Mouse (Mus musculus): ENCODE results near the gene Meox2. TPM values are rescaled to one million over a fixed set of nuclear protein-coding genes. Genes with fewer than 3 reads are reported as not detected.
A peak's percentile ranks its signal among the peaks of the same experiment; 100 is the strongest.

Meox2 gene
- polyA plus RNA-seq, 1 experiment = not detected

GRCm38 (mm10) chr12:37142080-37142703, 33.9 kb downstream of the Meox2 start:
- Histone ChIP-seq H3K27ac (ENCODE audit: insufficient read depth, low read length) (no peak overlapping the region), H3K4me3 (ENCODE audit: low read depth, low read length) (no peak overlapping the region), H3K9me3 (replicated peaks; ENCODE audit: control insufficient read depth, insufficient read depth, low read length, poor library complexity, severe bottlenecking) (no peaks in the 10 kb centered on the region), H3K27me3 (ENCODE audit: control insufficient read depth, insufficient read depth, low read length, poor library complexity, severe bottlenecking) (no peaks in the 10 kb centered on the region), H3K9ac (ENCODE audit: low read depth, poor library complexity, severe bottlenecking) (no peak overlapping the region), H3K4me1 (ENCODE audit: control insufficient read depth, insufficient read depth, low read length) (no peaks in the 10 kb centered on the region), H3K36me3 (ENCODE audit: control insufficient read depth, insufficient read depth, low read length, poor library complexity, severe bottlenecking) (no peaks in the 10 kb centered on the region)
- TF ChIP-seq CTCF (IDR thresholded peaks at IDR 0.05; ENCODE audit: low read depth, low read length) (no peak), POLR2A (IDR thresholded peaks at IDR 0.05; ENCODE audit: insufficient read depth, low read length) (no peak), EP300 (IDR thresholded peaks at IDR 0.05; ENCODE audit: insufficient read depth, low read depth, low read length) (no peak)

DNA sequence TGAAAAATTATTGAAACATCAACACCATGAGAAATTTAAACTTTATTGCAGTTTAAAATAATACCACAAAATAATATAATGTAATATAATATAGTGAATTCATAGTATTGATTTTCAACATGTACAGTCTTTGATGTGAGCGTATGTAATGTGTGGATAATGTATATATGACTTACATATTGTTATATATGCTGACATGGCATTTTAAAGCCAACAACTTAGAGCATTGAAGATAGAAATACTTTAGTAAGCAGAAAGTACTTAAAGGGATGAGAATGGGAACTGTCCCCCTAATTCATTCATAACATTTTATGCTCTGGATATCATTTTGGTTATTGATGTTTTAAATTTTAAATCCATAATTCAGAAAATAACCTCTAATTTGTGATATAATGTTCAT, 35.5 kb downstream of the Meox2 start:
- no peak overlapping the region for H3K9ac ChIP-seq (ENCODE audit: low read depth, poor library complexity, severe bottlenecking)
- H3K27ac ChIP-seq (ENCODE audit: insufficient read depth, low read length) = no peak overlapping the region
- H3K4me1 ChIP-seq (ENCODE audit: control insufficient read depth, insufficient read depth, low read length) = no peaks in the 10 kb centered on the region
- no peaks in the 10 kb centered on the region for H3K27me3 ChIP-seq (ENCODE audit: control insufficient read depth, insufficient read depth, low read length, poor library complexity, severe bottlenecking)
- H3K36me3 ChIP-seq (ENCODE audit: control insufficient read depth, insufficient read depth, low read length, poor library complexity, severe bottlenecking) = no peaks in the 10 kb centered on the region
- no peak overlapping the region for H3K4me3 ChIP-seq (ENCODE audit: low read depth, low read length)
- TF ChIP-seq POLR2A (IDR thresholded peaks at IDR 0.05; ENCODE audit: insufficient read depth, low read length) (no peak), CTCF (IDR thresholded peaks at IDR 0.05; ENCODE audit: low read depth, low read length) (no peak), EP300 (IDR thresholded peaks at IDR 0.05; ENCODE audit: insufficient read depth, low read depth, low read length) (no peak)
- no peaks in the 10 kb centered on the region for H3K9me3 ChIP-seq (replicated peaks; ENCODE audit: control insufficient read depth, insufficient read depth, low read length, poor library complexity, severe bottlenecking)

GRCm38 (mm10) chr12:37167742-37168141, 59.4 kb downstream of the Meox2 start:
- Histone ChIP-seq H3K4me1 (ENCODE audit: control insufficient read depth, insufficient read depth, low read length) (no peaks in the 10 kb centered on the region), H3K27me3 (ENCODE audit: control insufficient read depth, insufficient read depth, low read length, poor library complexity, severe bottlenecking) (no peaks in the 10 kb centered on the region), H3K36me3 (ENCODE audit: control insufficient read depth, insufficient read depth, low read length, poor library complexity, severe bottlenecking) (no peaks in the 10 kb centered on the region), H3K9me3 (replicated peaks; ENCODE audit: control insufficient read depth, insufficient read depth, low read length, poor library complexity, severe bottlenecking) (no peaks in the 10 kb centered on the region), H3K27ac (ENCODE audit: insufficient read depth, low read length) (no peak overlapping the region), H3K9ac (ENCODE audit: low read depth, poor library complexity, severe bottlenecking) (no peak overlapping the region), H3K4me3 (ENCODE audit: low read depth, low read length) (no peak overlapping the region)
- no peak for TF ChIP-seq CTCF (IDR thresholded peaks at IDR 0.05; ENCODE audit: low read depth, low read length)
- no peak for TF ChIP-seq EP300 (IDR thresholded peaks at IDR 0.05; ENCODE audit: insufficient read depth, low read depth, low read length)
- TF ChIP-seq POLR2A (IDR thresholded peaks at IDR 0.05; ENCODE audit: insufficient read depth, low read length) = no peak

DNA sequence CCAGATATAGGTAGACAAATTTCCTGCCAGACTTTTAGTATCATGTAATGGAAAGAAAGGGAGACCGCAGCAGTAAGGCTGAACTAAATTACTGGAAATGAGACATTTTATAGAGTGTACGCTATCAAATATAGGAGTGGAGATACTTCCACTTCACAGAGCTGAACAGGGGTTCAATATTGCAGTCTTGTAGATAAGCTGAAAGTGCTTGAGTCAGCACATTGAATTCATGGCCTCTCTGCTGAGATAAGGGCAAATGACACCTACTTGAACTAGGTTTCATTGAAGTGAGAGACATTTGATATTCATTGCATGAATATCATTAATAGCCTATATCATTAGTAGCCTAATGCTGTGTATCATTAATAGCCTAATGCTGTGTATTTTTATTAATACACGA, 65.0 kb downstream of the Meox2 start:
- Histone ChIP-seq H3K9ac (ENCODE audit: low read depth, poor library complexity, severe bottlenecking) (no peak overlapping the region), H3K9me3 (replicated peaks; ENCODE audit: control insufficient read depth, insufficient read depth, low read length, poor library complexity, severe bottlenecking) (no peaks in the 10 kb centered on the region), H3K36me3 (ENCODE audit: control insufficient read depth, insufficient read depth, low read length, poor library complexity, severe bottlenecking) (no peaks in the 10 kb centered on the region), H3K4me3 (ENCODE audit: low read depth, low read length) (no peak overlapping the region), H3K27me3 (ENCODE audit: control insufficient read depth, insufficient read depth, low read length, poor library complexity, severe bottlenecking) (no peaks in the 10 kb centered on the region), H3K4me1 (ENCODE audit: control insufficient read depth, insufficient read depth, low read length) (no peaks in the 10 kb centered on the region), H3K27ac (ENCODE audit: insufficient read depth, low read length) (no peak overlapping the region)
- no peak for TF ChIP-seq EP300 (IDR thresholded peaks at IDR 0.05; ENCODE audit: insufficient read depth, low read depth, low read length)
- no peak for TF ChIP-seq POLR2A (IDR thresholded peaks at IDR 0.05; ENCODE audit: insufficient read depth, low read length)
- TF ChIP-seq CTCF (IDR thresholded peaks at IDR 0.05; ENCODE audit: low read depth, low read length) = no peak

GRCm38 (mm10) chr12:37183689-37184088, 75.3 kb downstream of the Meox2 start:
- peak; percentile 52 for TF ChIP-seq CTCF (IDR thresholded peaks at IDR 0.05; ENCODE audit: low read depth, low read length)
- no peak for TF ChIP-seq EP300 (IDR thresholded peaks at IDR 0.05; ENCODE audit: insufficient read depth, low read depth, low read length)

DNA sequence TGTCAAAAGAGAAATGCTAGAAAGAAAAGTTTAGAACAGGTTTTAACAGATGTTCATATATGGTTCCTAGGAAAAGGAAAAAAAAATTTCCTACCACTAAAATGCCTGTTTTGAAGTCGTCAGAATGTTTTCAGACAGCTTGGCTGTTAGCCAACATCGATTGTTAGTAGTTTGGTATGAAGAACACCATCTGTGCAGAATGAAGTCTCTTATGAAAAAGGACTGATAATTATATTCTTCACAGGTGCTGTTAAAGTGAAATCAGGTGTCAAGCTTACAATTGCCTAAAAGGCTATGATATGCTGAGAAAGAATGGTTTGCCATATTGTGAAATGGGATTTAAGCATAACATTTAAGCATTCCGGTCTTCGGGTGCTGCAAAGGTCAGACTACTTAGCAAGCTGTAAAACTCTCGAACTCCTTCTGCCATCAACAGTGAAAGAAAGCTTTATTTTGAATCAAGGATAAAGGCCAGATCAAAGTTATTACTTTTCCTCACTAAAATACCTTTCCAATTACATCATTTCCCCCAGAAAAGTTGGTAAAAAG, 80.7 kb downstream of the Meox2 start:
- H3K36me3 ChIP-seq (ENCODE audit: control insufficient read depth, insufficient read depth, low read length, poor library complexity, severe bottlenecking) = no peaks in the 10 kb centered on the region
- H3K4me1 ChIP-seq (ENCODE audit: control insufficient read depth, insufficient read depth, low read length) = no peaks in the 10 kb centered on the region
- H3K4me3 ChIP-seq (ENCODE audit: low read depth, low read length) = no peak overlapping the region
- no peak overlapping the region for H3K27ac ChIP-seq (ENCODE audit: insufficient read depth, low read length)
- no peaks in the 10 kb centered on the region for H3K9me3 ChIP-seq (replicated peaks; ENCODE audit: control insufficient read depth, insufficient read depth, low read length, poor library complexity, severe bottlenecking)
- no peak for TF ChIP-seq CTCF (IDR thresholded peaks at IDR 0.05; ENCODE audit: low read depth, low read length)
- TF ChIP-seq POLR2A (IDR thresholded peaks at IDR 0.05; ENCODE audit: insufficient read depth, low read length) = no peak
- no peak overlapping the region for H3K9ac ChIP-seq (ENCODE audit: low read depth, poor library complexity, severe bottlenecking)
- no peaks in the 10 kb centered on the region for H3K27me3 ChIP-seq (ENCODE audit: control insufficient read depth, insufficient read depth, low read length, poor library complexity, severe bottlenecking)

More at GRCm38 (mm10) chr12:37183689-37184088, 75.3 kb downstream of the Meox2 start:
- H3K27ac ChIP-seq (ENCODE audit: insufficient read depth, low read length) = no peak overlapping the region
- H3K4me3 ChIP-seq (ENCODE audit: low read depth, low read length) = no peak overlapping the region
- no peaks in the 10 kb centered on the region for H3K9me3 ChIP-seq (replicated peaks; ENCODE audit: control insufficient read depth, insufficient read depth, low read length, poor library complexity, severe bottlenecking)
- H3K4me1 ChIP-seq (ENCODE audit: control insufficient read depth, insufficient read depth, low read length) = no peaks in the 10 kb centered on the region
- no peaks in the 10 kb centered on the region for H3K27me3 ChIP-seq (ENCODE audit: control insufficient read depth, insufficient read depth, low read length, poor library complexity, severe bottlenecking)
- no peaks in the 10 kb centered on the region for H3K36me3 ChIP-seq (ENCODE audit: control insufficient read depth, insufficient read depth, low read length, poor library complexity, severe bottlenecking)
- no peak overlapping the region for H3K9ac ChIP-seq (ENCODE audit: low read depth, poor library complexity, severe bottlenecking)

Other genes with a start within 250 kb of the Meox2 start
- gene Agmo, start 133.1 kb downstream of the Meox2 start, polyA plus RNA-seq (2011; ENCODE audit: insufficient read depth, insufficient read length, low read depth, missing spikeins) = not detected in 2 replicates